Mouse (Mus musculus) embryonic facial prominence, embryonic 14.5 days (tissue): ENCODE data around the gene Pla2g4e. TPM values are rescaled to one million over a fixed set of nuclear protein-coding genes. Genes with fewer than 3 reads are reported as not detected.

Source experiments
- ATAC-seq: fragments of 200-750 bp; cut with Nextera tagmentation; 2 replicates; pipeline ENCODE4 v1.8.0; 2017; ENCODE audit warnings: low read depth, moderate number of reproducible peaks, moderate TSS enrichment
- DNase-seq: peaks from one replicate; pipeline ENCODE4 v3.0.0-alpha.2; 2015; ENCODE audit warnings: low spot score
- H3K27ac ChIP-seq: fragments of 300-500 bp; sonication (generic); replicated peaks from 2 replicates; pipeline ENCODE4 v1.5.1; 2014; ENCODE audit warnings: low read depth, mild to moderate bottlenecking, low read length, moderate library complexity
- H3K27me3 ChIP-seq: fragments of 300-500 bp; sonication (generic); replicated peaks from 2 replicates; pipeline ENCODE4 v1.6.1; 2014; ENCODE audit warnings: low read length; ENCODE audit not compliant: control insufficient read depth, insufficient read depth
- H3K36me3 ChIP-seq: fragments of 300-500 bp; sonication (generic); 2 replicates; pipeline ENCODE4 v1.6.1; 2014; ENCODE audit warnings: low read length, mixed read lengths; ENCODE audit not compliant: control insufficient read depth, insufficient read depth
- H3K4me1 ChIP-seq: fragments of 300-500 bp; sonication (generic); 2 replicates; pipeline ENCODE4 v1.6.1; 2014; ENCODE audit warnings: antibody characterized with exemption, low read length; ENCODE audit not compliant: control insufficient read depth, insufficient read depth
- H3K4me2 ChIP-seq: fragments of 300-500 bp; sonication (generic); 2 replicates; pipeline ENCODE4 v1.6.1; 2014; ENCODE audit warnings: low read depth, mild to moderate bottlenecking, low read length, moderate library complexity, mixed read lengths
- H3K4me3 ChIP-seq: fragments of 300-500 bp; sonication (generic); 2 replicates; pipeline ENCODE4 v1.5.1; 2014; ENCODE audit warnings: low read depth, mild to moderate bottlenecking, low read length
- H3K9ac ChIP-seq: fragments of 300-500 bp; sonication (generic); 2 replicates; pipeline ENCODE4 v1.6.1; 2014; ENCODE audit warnings: low read depth, mild to moderate bottlenecking, low read length, moderate library complexity, mixed read lengths
- H3K9me3 ChIP-seq: fragments of 300-500 bp; sonication (generic); 2 replicates; pipeline ENCODE4 v1.6.1; 2016; ENCODE audit warnings: low read length; ENCODE audit not compliant: control insufficient read depth
- WGBS: fragments of 180-500 bp; shearing (Covaris S2); extraction: QIAGEN DNeasy Blood & Tissue Kit; methylation state at CpG from one replicate; pipeline ENCODE4 v1.1.7; 2014; 5-methylcytosine and 5-hydroxymethylcytosine counted together
- polyA plus RNA-seq: library from polyadenylated mRNA; unstranded; fragments of >200 nt; fragmentation: Nextera tagmentation; extraction: Ambion mirVana; gene quantifications from 2 replicates; pipeline ENCODE4 v1.2.1, GENCODE M21; 2014

Pla2g4e gene
- polyA plus RNA-seq, 1 experiment from 2014 or later = 0.77 TPM

DNA sequence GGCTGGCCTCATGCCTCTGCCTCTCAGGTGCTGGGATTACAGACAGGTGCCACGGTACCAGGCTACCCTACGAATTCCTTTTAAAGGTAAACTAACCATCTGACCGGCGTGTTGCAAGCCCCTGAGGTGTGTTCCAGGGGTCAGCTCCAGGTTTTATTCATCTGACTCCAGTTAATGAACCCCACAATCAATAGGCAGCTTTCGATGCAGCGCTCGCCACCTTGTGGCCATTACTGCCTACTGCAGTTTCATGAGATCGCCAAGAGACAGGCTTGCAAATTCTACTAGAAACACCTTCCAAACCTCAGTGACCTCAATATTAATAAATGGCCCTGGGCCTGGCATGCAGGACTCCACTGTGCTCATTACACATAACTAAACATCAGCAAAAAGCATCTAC, 34.8 kb upstream of the Pla2g4e start:
- 19% methylated on average over 8 of the region's 8 CpGs for WGBS
- ATAC-seq (no peak), DNase-seq (peak; percentile 38)
- Histone ChIP-seq H3K36me3 (no peaks in the 10 kb centered on the region), H3K9me3 (no peaks in the 10 kb centered on the region), H3K4me1 (no peaks in the 10 kb centered on the region), H3K9ac (no peak overlapping the region), H3K4me2 (no peak overlapping the region), H3K27ac (no peak overlapping the region), H3K27me3 (no peaks in the 10 kb centered on the region), H3K4me3 (no peak overlapping the region)

DNA sequence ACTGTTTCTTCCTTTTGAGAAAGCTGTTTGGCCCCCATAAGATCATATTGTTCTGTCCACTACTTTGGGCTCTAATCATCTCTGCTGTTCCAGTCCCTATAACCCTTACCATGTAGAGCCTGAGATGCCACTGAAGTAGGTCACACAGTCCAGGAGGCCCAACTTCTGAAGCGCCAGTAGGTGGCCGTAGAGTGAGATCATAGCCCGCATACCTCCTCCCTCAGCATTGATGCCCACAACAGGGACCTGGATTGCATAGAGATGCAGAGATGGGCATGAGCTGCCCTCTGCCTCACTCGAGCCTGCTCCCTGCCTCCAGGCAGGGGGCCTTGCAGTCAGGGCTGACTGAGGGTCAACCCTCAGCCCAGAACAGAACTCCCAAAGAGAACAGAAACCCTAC, 31.8 kb upstream of the Pla2g4e start:
- no peak overlapping the region for H3K27ac ChIP-seq
- no peaks in the 10 kb centered on the region for H3K4me1 ChIP-seq
- 77% methylated on average over 4 of the region's 4 CpGs for WGBS
- no peak for DNase-seq
- H3K4me2 ChIP-seq = no peak overlapping the region
- no peak for ATAC-seq
- no peaks in the 10 kb centered on the region for H3K36me3 ChIP-seq
- 0 out of 2 replicates have a peak, but pooled peaks cover 3% of the 10 kb centered on the region for H3K9me3 ChIP-seq
- no peak overlapping the region for H3K4me3 ChIP-seq
- H3K9ac ChIP-seq = no peak overlapping the region
- no peaks in the 10 kb centered on the region for H3K27me3 ChIP-seq

DNA sequence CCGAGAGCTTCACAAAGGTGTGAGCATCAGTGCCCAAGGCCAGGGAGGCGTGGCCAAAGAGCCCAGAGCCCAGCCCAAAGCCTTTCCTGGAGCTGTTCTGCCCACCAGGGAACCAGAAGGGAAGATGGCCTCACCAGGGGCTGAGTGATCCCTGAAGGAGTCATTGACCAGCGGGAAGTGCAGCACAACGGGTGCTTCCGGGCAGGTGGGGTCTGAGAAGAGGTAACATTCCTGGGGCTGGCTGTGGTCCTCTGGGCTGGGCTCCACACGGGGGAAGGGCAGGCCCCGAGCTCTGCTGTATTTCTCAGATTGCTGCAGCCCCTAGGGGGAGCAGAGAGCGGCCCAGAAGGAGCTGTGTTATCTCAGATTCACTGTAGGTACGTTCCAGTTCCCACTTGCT, 23.5 kb upstream of the Pla2g4e start:
- 4% methylated on average over 9 of the region's 9 CpGs for WGBS
- DNase-seq = no peak
- Histone ChIP-seq H3K4me2 (peak overlapping the region; percentile 23), H3K9ac (no peak overlapping the region), H3K27me3 (no peaks in the 10 kb centered on the region), H3K27ac (no peak overlapping the region), H3K4me3 (no peak overlapping the region), H3K9me3 (0 out of 2 replicates have a peak, but pooled peaks cover 3% of the 10 kb centered on the region), H3K36me3 (no peaks in the 10 kb centered on the region), H3K4me1 (no peaks in the 10 kb centered on the region)
- peak; percentile 71; the same call in 1 of the 2 replicates for ATAC-seq

DNA sequence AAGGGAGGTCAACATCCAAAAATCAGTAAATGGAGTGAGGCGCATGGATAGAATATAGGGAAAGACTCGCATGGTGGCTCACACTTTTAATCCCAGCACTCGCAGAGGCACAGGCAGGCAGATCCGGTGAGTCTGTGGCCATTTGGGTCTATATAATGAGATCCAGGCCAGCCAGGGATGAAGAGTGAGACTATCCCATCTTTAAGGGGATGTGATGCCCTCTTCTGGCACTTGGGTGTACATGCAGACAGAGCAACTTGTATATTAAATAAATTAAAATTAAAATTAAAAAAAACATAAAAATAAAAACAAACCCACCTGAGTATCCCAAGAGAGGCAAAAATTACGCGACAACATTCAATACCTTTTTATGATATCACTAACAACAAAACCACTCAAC, 20.4 kb upstream of the Pla2g4e start:
- Histone ChIP-seq H3K27ac (no peak overlapping the region), H3K9me3 (no peaks in the 10 kb centered on the region), H3K9ac (no peak overlapping the region), H3K36me3 (no peaks in the 10 kb centered on the region), H3K4me1 (no peaks in the 10 kb centered on the region), H3K4me2 (no peak overlapping the region), H3K27me3 (no peaks in the 10 kb centered on the region), H3K4me3 (no peak overlapping the region)
- DNase-seq (peak; percentile 35), ATAC-seq (no peak; the same call in 1 of the 2 replicates)
- 58% methylated on average over 6 of the region's 6 CpGs for WGBS

DNA sequence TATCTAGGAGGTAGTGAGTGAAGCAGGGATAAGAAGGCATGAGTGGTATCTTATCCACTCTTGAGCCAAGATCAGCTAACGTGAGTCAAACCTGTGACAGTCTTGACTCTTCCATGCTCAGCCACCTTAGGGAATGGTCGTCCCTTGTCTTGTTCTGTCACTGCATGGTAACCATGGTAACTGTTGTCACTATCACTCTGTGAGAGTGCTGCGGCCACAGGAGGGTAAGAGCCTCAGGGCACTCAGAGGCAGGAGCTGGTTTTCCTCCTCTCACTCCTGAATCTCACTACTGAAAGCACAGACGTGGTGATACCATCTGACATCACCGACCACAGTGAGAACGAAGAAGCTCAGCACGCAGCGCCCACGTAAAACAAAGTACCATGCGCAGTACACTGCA, 19.7 kb upstream of the Pla2g4e start:
- DNase-seq (no peak), ATAC-seq (no peak)
- Histone ChIP-seq H3K4me2 (no peak overlapping the region), H3K4me1 (no peaks in the 10 kb centered on the region), H3K9me3 (no peaks in the 10 kb centered on the region), H3K9ac (no peak overlapping the region), H3K36me3 (no peaks in the 10 kb centered on the region), H3K4me3 (no peak overlapping the region), H3K27me3 (no peaks in the 10 kb centered on the region), H3K27ac (no peak overlapping the region)
- WGBS = 54% methylated on average over 10 of the region's 10 CpGs

DNA sequence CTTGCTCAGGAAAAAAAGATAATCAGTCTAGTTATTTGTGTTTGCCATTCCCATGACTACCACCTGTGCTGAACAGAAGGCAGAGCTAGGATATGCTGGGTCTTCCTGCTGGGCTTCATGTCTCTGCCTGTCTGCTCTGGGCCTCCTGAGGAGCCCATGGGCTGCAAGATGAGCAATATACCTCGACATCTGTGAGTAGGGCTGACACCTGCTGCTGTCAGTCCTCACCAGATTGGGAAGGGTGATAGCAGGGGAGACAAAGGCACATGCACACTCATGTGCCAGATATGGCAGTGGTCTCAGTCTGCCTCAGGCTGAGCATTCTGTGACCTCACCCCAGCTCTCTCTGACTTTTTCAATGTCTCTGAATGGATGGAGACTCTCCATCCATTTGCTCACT, 17.7 kb upstream of the Pla2g4e start:
- Histone ChIP-seq H3K27me3 (no peaks in the 10 kb centered on the region), H3K4me3 (no peak overlapping the region), H3K9ac (no peak overlapping the region), H3K4me1 (no peaks in the 10 kb centered on the region), H3K4me2 (no peak overlapping the region), H3K36me3 (no peaks in the 10 kb centered on the region), H3K9me3 (no peaks in the 10 kb centered on the region), H3K27ac (no peak overlapping the region)
- ATAC-seq (no peak), DNase-seq (no peak)
- 33% methylated on average over 1 of the region's 1 CpGs for WGBS

DNA sequence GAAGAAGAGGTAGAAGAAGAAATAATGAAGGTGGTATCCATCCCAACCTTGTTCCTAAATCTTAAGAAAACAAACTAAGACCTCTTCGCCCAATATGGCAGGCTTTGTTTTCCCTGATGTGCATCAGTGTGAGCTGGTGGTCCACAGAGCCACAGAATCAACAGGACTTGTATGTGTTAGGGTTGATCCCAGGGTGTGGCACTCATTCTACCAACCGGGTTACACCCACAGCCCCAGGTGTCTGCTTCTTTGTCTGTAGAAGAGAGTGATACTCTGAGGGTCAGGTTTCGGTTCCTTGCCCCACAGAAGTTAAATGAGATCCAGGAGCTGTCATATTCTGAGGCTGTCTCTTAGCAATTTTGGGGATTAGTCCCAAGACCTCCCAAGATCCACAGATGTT, 16.2 kb upstream of the Pla2g4e start:
- Histone ChIP-seq H3K9me3 (no peaks in the 10 kb centered on the region), H3K4me3 (no peak overlapping the region), H3K4me2 (no peak overlapping the region), H3K4me1 (no peaks in the 10 kb centered on the region), H3K27ac (no peak overlapping the region), H3K36me3 (no peaks in the 10 kb centered on the region), H3K27me3 (no peaks in the 10 kb centered on the region), H3K9ac (no peak overlapping the region)
- WGBS = 62% methylated on average over 3 of the region's 3 CpGs
- ATAC-seq (no peak), DNase-seq (no peak)

DNA sequence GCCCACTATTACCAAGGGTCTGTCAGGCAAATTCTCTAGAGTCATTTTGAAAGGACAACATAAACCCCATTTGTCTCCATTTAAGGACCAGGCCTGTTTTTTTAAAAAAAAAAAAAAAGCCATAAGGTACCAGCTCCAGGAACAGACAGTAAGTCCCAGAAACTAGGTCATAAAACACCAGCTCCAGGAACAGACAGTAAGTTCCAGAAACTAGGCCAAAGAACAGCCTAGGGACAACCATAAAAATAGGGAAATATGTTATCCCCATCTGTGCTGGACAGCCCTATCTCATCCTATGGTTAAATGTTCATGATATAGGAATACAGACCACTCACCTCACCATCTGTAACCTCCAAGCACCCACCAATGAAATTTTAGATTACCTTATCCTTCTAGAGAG, 11.1 kb upstream of the Pla2g4e start:
- Histone ChIP-seq H3K4me3 (no peak overlapping the region), H3K27me3 (no peaks in the 10 kb centered on the region), H3K27ac (no peak overlapping the region), H3K4me1 (no peaks in the 10 kb centered on the region), H3K36me3 (no peaks in the 10 kb centered on the region), H3K4me2 (no peak overlapping the region), H3K9me3 (no peaks in the 10 kb centered on the region), H3K9ac (no peak overlapping the region)
- ATAC-seq = no peak
- no peak for DNase-seq

DNA sequence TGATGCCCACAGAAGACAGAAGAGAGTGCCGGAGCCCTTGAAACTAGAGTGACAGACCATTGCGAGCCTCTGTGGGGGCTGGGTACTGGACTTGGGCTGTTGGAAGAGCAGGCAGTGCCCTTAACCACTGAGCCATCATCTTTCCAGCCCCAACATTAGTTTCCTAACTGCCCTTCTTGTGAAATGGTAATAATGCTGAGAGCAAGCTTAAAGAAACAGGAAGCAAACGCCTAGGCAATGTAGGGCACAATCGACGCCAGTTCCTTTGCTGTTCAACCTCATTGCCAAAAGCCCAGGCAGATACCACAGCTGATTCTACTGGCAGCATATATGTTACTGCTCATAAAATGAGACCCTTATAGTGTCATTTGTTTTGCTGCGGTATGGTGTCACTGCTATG, 7.5 kb upstream of the Pla2g4e start:
- DNase-seq (no peak), ATAC-seq (no peak)
- Histone ChIP-seq H3K9ac (no peak overlapping the region), H3K4me3 (no peak overlapping the region), H3K4me1 (no peaks in the 10 kb centered on the region), H3K4me2 (no peak overlapping the region), H3K27ac (no peak overlapping the region), H3K36me3 (no peaks in the 10 kb centered on the region), H3K27me3 (no peaks in the 10 kb centered on the region), H3K9me3 (no peaks in the 10 kb centered on the region)
- WGBS = 94% methylated on average over 6 of the region's 6 CpGs
